Mouse (Mus musculus): ENCODE data around the gene Smim1.

DNA sequence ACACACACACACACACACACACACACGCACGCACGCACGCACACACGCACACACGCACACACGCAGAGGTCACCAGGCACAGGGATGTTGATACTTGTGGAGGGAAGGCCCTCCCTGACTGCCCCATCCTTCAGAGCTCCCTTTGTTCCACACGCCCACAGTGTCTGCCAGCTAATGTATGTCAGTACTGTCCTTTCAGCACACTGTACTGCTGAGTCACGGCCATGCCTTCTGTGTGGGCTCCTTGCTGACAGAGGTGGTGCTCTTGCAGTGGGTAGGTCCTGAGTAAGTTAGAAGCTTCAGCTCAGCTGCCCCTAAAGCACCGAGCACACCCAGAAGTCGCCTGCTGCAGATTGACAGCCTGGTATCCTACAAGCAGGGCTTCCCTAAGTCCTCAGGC, 45.6 kb downstream of the Smim1 start:
- no peak for TF ChIP-seq CTCF (IDR thresholded peaks at IDR 0.05; ENCODE audit: insufficient read depth, low read depth, low read length)
- TF ChIP-seq POLR2A (IDR thresholded peaks at IDR 0.05; ENCODE audit: insufficient read depth, low read depth, low read length) = no peak
